Mouse (Mus musculus): ENCODE results near the gene Mis18a. TPM values are rescaled to one million over a fixed set of nuclear protein-coding genes. Genes with fewer than 3 reads are reported as not detected.

Mis18a gene
- 70.7 and 74.5 TPM in 2 replicates for polyA plus RNA-seq (2015; fragmentation: Nextera tagmentation; extraction: Ambion mirVana)

DNA sequence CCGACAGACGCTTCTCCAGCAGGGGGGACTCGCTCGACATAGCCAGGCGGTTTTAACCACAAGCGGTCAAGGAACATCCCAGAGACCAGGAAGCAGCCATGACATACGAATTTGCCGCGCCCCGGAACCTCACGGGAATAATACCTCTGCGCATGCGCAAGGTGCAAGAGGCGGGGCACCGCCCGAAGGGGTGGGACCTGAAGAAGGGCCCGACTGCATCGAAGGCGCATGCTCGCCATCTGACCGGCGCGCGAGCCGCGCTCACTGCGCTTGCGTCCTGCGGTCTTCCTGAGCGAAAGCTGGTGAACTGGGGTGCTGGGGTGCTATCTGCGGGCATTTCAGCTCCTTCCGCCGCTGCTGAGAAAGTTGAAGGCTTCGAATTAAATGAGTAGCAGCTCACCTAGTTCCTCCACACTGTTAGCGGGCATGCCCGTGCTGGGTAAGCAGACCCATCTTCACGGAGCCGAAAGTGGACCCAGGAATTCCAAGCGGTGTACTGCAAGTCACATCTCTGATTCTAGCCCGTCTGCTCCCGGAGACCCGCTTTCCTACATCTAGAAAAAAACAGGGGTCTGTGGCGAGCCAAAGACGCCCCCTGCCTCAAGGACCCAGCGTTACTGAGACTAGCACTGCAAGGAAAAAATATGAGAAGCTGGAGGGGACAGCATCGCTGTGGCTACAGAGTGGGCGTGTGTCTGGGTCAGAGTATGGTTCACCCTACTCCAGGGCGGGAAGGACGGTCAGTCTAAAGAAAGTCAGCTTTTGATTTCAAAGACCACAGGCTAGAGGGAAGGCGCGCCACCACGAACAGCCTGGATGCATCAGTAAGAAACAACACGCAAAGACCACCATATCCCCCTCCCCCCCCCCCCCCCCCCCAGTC is at the start of gene Mis18a:
Gene Mis18a (minus strand): TSS at position 172 of the 883 bp plus-strand sequence.
- Histone ChIP-seq H3K4me2 (replicated peaks) (peak within 1 kb of the TSS; percentile 97), H3K27me3 (no peaks in the 10 kb centered on the region), H3K27ac (peak within 1 kb of the TSS; percentile 81), H3K9me3 (peaks cover 8% of the 10 kb centered on the region; the same call in 1 of the 2 replicates), H3K9ac (peak within 1 kb of the TSS; percentile 88), H3K4me1 (peaks cover 13% of the 10 kb centered on the region), H3K36me3 (peaks cover 25% of the 10 kb centered on the region), H3K4me3 (peak within 1 kb of the TSS; percentile 90)
- WGBS, result 2% methylated on average over 53 of the region's 53 CpGs
- ATAC-seq (ENCODE audit: low FRiP score, low read depth), result peak; percentile 94

DNA sequence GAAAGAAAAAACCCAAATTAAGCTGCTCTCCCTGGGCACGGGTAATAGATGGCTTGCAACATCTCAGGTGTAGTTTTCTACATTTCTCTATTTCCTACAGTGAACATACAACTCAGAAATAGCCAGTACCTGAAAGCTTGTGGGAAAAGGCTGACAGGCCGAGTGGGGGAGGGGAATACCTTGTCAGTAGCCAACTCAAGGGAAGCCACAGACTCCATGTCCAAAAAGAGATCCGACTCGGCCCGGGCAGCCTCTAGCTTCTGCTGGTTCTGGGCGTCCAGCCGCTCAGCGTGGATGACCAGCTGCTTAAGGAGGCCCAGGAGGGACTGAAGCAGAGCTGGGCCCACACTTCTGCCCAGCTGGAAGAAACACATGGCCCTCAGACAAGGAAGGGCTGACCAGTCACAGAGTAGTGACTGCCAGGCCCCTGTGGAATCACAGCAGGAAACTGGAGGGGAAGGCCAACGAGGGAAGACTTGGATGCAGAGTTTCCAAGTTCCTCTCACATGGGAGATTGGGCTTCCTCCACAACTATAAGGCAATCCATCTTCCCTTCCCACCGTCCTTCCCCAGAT is 48.8 kb upstream of the Mis18a start:
- H3K27ac ChIP-seq, result no peak overlapping the region
- 74% methylated on average over 10 of the region's 10 CpGs for WGBS
- no peaks in the 10 kb centered on the region for H3K27me3 ChIP-seq
- H3K9ac ChIP-seq, result 0 out of 2 replicates have a peak overlapping the region, but pooled peaks have one; percentile 9
- H3K4me2 ChIP-seq (replicated peaks), result no peak overlapping the region
- H3K9me3 ChIP-seq, result no peaks in the 10 kb centered on the region
- no peak overlapping the region for H3K4me3 ChIP-seq
- ATAC-seq (ENCODE audit: low FRiP score, low read depth), result no peak
- peaks cover 99% of the 10 kb centered on the region for H3K36me3 ChIP-seq
- H3K4me1 ChIP-seq, result no peaks in the 10 kb centered on the region

DNA sequence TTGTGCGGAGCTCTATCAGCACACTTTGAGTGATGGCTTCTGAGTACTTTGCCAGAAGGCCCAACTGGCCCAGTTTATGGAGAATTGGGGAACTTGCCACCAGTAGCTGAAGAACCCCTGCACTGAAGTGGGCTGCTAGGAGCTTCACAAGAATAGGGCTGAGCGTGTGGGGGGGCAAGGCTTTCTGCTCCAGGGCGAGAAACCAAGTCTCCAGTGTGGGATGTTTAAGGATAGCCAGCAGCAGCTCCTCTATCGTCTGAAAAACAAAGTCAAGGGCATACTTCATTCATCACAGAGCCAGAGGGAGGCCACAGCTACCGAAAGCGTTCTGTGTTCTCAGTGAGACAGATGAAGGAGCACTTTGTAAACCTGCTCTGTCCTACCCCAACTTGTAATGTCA is 47.4 kb upstream of the Mis18a start:
- Histone ChIP-seq H3K4me1 (no peaks in the 10 kb centered on the region), H3K27ac (no peak overlapping the region), H3K4me2 (replicated peaks) (no peak overlapping the region), H3K27me3 (no peaks in the 10 kb centered on the region), H3K36me3 (peaks cover 97% of the 10 kb centered on the region), H3K9me3 (no peaks in the 10 kb centered on the region), H3K9ac (no peak overlapping the region), H3K4me3 (no peak overlapping the region)
- 96% methylated on average over 6 of the region's 6 CpGs for whole genome bisulfite sequencing
- ATAC-seq (ENCODE audit: low FRiP score, low read depth), result no peak

DNA sequence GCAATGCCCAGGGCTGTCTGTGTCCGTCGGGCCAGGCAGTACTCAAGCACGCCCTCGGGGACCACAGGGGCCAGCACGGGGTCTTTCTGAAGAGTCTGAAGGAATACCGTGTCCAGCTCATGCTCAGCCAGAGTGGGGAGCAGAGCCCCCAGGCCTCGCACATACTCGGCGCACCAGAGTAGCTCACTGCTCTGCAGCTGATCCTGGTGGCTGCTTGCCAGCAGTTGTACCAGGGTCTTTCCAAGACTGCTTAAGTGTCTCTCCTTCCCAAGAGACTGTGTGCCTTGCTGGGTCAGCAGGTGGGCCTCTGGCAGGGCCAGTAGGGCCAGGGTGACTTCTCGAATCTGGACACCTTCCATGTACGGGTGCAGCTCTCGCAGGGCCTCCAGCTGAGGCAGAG is 47.0 kb upstream of the Mis18a start:
- Histone ChIP-seq H3K9ac (no peak overlapping the region), H3K27ac (no peak overlapping the region), H3K27me3 (no peaks in the 10 kb centered on the region), H3K36me3 (peaks cover 97% of the 10 kb centered on the region), H3K9me3 (no peaks in the 10 kb centered on the region), H3K4me2 (replicated peaks) (no peak overlapping the region), H3K4me1 (no peaks in the 10 kb centered on the region), H3K4me3 (no peak overlapping the region)
- WGBS, result 91% methylated on average over 12 of the region's 12 CpGs
- no peak for ATAC-seq (ENCODE audit: low FRiP score, low read depth)

DNA sequence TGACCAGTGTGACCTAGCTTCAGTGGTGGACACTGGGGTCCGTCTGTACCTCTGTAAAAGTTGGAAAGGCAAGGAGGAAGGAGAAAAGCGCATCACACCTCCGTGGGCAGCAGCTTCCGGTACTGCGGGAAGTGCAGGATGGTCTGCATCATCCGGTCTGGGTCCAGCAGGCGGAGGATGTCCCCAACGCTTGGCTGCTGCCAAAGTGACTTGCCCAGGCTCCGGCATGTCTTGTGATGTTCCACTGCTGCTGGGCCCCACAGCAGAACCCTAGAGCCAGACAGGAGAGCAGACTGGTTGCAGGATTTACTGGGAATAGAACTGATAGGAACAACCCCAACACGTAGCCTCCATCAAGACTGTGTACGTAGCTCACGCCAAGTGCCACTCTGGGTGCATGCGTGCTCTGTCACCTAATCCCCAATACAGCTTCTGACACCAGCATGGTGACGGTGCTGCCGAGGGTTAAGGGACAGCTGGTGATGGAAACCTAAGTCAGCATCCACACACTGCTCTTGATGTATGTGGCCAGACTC is 39.8 kb upstream of the Mis18a start:
- WGBS, result 95% methylated on average over 15 of the region's 15 CpGs
- Histone ChIP-seq H3K9me3 (no peaks in the 10 kb centered on the region), H3K36me3 (peaks cover 87% of the 10 kb centered on the region), H3K27me3 (no peaks in the 10 kb centered on the region), H3K27ac (no peak overlapping the region), H3K4me1 (no peaks in the 10 kb centered on the region), H3K4me2 (replicated peaks) (no peak overlapping the region), H3K9ac (no peak overlapping the region), H3K4me3 (no peak overlapping the region)
- no peak for ATAC-seq (ENCODE audit: low FRiP score, low read depth)

DNA sequence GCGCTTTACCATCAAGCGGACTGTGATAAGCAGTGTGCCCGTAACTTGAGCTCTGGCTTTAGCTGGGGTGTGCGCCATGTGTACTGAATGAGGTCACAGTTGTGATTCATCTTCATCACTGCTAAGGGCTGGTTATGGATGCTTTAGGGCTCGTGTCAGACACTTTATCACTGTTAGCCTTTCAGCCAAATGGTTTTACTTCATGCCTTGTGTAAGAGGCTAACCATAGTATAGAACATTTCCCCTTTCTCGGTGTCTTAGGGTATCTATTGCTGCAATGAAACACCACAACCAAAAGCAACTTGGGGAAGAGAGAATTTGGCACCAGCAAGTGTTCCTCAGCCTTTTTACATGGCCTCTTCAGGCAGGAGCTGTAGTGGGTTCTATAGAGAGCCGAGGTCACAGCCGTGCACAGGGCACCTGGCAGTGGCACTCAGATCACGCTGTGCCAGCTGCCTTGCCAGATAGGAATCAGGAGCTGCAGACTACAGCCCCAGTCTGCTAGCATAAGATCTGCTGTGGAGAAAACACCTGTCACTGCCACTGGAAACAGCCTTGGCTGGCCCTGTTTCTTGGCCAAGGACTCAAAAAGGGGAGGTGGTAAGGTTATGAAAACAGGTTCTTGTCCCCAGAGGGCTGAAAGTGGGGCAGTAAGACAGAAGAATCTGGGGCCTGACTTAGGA is 38.1 kb upstream of the Mis18a start:
- peaks cover 89% of the 10 kb centered on the region for H3K36me3 ChIP-seq
- ATAC-seq (ENCODE audit: low FRiP score, low read depth), result no peak
- H3K4me3 ChIP-seq, result no peak overlapping the region
- no peak overlapping the region for H3K4me2 ChIP-seq (replicated peaks)
- no peaks in the 10 kb centered on the region for H3K27me3 ChIP-seq
- H3K9me3 ChIP-seq, result no peaks in the 10 kb centered on the region
- H3K9ac ChIP-seq, result no peak overlapping the region
- WGBS, result 85% methylated on average over 9 of the region's 9 CpGs
- no peaks in the 10 kb centered on the region for H3K4me1 ChIP-seq
- no peak overlapping the region for H3K27ac ChIP-seq

DNA sequence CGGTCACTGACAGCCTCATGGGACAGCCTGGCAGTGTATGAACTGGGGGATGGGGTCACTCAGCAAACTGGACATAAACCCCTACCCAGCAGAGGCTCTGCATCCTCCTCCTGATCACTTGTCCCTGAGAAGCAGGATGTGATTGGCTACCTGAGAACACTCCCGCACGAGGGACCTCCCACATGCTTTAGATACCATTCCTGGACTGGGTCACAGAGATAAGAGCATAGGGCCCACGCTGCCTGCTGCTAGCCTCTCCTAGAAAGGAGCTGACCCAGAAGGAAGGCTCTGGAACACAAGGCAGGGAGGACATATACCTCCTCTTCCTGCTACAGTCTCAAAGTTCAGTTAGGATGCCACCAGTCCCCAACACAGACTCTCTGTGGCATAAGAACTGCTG is 33.3 kb upstream of the Mis18a start:
- H3K4me1 ChIP-seq, result no peaks in the 10 kb centered on the region
- no peak for ATAC-seq (ENCODE audit: low FRiP score, low read depth)
- no peak overlapping the region for H3K9ac ChIP-seq
- no peak overlapping the region for H3K27ac ChIP-seq
- H3K9me3 ChIP-seq, result no peaks in the 10 kb centered on the region
- H3K27me3 ChIP-seq, result no peaks in the 10 kb centered on the region
- H3K36me3 ChIP-seq, result peaks cover 83% of the 10 kb centered on the region
- no peak overlapping the region for H3K4me3 ChIP-seq
- 74% methylated on average over 4 of the region's 4 CpGs for WGBS
- H3K4me2 ChIP-seq (replicated peaks), result no peak overlapping the region

DNA sequence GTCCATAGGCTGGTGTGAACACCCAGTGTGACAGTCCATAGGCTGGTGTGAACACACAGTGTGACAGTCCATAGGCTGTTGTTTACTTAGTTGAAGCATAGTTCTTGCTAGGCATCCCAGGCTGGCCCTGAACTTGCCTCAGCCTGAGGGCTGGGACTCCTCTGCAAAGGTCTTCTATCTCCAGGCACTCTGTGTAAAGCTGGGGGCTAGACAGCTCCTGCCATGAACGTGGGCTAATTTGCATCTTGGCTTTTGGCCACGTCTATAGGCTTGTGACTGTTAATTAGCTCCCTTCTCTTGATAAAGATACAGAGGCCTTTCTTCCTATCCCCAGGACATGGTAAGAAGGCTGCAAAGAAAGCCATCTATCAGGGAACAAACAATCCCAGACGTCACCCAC is 32.1 kb upstream of the Mis18a start:
- 71% methylated on average over 3 of the region's 3 CpGs for WGBS
- Histone ChIP-seq H3K27ac (no peak overlapping the region), H3K4me3 (no peak overlapping the region), H3K9me3 (no peaks in the 10 kb centered on the region), H3K27me3 (no peaks in the 10 kb centered on the region), H3K36me3 (peaks cover 87% of the 10 kb centered on the region), H3K4me2 (replicated peaks) (no peak overlapping the region), H3K9ac (no peak overlapping the region), H3K4me1 (no peaks in the 10 kb centered on the region)
- no peak for ATAC-seq (ENCODE audit: low FRiP score, low read depth)

DNA sequence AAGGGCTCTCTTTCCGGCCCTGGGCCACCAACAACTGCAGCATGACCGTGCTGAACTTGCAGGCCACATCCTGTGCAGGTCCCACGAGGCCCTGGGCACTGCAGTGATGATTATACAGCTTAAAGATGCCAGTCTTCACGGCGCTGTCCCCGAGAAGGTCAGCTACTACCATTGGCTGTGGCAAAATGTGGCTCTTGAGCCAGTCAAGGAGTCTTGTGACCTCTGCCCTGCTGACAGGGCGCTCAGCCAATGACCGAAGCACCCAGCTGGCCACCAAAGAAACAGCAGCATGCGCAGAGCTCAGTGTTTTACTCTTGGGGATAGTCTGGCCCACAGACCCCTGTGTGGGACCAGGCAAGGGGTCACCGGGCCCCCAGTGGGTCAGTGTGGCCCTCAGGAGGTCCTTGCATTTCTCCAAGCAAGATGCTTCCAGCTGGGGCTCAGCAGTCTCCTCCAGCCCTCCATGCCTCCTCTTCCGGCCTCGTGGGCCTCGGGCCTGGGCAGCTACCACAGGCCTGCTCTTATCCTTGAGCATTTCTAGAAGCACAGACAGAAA is 26.3 kb upstream of the Mis18a start:
- Histone ChIP-seq H3K27ac (no peak overlapping the region), H3K4me2 (replicated peaks) (no peak overlapping the region), H3K4me3 (no peak overlapping the region), H3K27me3 (no peaks in the 10 kb centered on the region), H3K9me3 (no peaks in the 10 kb centered on the region), H3K36me3 (peaks cover 76% of the 10 kb centered on the region), H3K9ac (no peak overlapping the region), H3K4me1 (no peaks in the 10 kb centered on the region)
- 91% methylated on average over 13 of the region's 13 CpGs for WGBS
- ATAC-seq (ENCODE audit: low FRiP score, low read depth), result no peak

DNA sequence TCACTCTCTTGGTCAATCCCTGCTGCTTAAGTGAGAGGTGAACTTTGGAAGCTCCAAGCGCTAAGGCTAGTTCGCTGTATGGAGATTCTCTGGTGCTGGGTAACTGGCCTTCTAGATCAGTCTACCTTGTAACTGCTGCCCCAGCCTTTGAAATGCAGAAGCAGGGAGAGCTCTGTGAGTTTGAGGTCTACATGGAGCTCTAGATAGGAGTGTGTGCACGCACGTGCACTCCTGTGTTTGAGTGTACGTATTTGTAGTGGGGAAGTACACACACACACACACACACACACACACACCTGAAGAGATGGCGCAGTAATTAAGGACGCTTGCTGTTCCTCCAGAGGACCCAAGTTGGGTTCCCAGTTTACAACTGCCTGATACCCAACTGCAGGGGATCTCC is 21.0 kb upstream of the Mis18a start:
- ATAC-seq (ENCODE audit: low FRiP score, low read depth), result no peak
- H3K4me2 ChIP-seq (replicated peaks), result no peak overlapping the region
- H3K9ac ChIP-seq, result no peak overlapping the region
- H3K4me3 ChIP-seq, result no peak overlapping the region
- no peak overlapping the region for H3K27ac ChIP-seq
- 94% methylated on average over 7 of the region's 7 CpGs for WGBS
- peaks cover 29% of the 10 kb centered on the region for H3K36me3 ChIP-seq
- no peaks in the 10 kb centered on the region for H3K27me3 ChIP-seq
- H3K4me1 ChIP-seq, result no peaks in the 10 kb centered on the region
- H3K9me3 ChIP-seq, result no peaks in the 10 kb centered on the region

DNA sequence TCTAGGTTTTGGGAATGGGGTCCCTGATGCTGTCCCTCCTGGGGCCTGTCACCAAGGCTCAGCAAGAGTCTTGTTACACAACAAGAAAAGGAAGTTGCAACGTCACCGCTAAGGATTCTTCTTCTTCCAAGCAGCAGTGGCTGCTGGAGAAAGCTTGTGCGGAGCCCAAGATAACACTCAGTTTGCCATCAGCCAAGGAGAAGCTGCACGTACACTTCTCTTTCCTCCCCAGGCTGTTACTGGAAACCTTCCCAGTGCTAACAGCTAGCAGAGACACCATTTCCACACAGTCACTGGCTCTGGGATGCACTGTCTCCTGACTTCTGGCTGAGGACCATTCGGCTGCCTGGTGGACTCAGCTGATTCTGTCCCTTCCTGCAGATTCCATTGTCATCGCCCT is 19.9 kb upstream of the Mis18a start:
- no peak overlapping the region for H3K9ac ChIP-seq
- peaks cover 18% of the 10 kb centered on the region for H3K36me3 ChIP-seq
- H3K4me1 ChIP-seq, result no peaks in the 10 kb centered on the region
- no peak overlapping the region for H3K27ac ChIP-seq
- no peaks in the 10 kb centered on the region for H3K9me3 ChIP-seq
- WGBS, result 92% methylated on average over 6 of the region's 6 CpGs
- no peak overlapping the region for H3K4me2 ChIP-seq (replicated peaks)
- no peak for ATAC-seq (ENCODE audit: low FRiP score, low read depth)
- no peaks in the 10 kb centered on the region for H3K27me3 ChIP-seq
- H3K4me3 ChIP-seq, result no peak overlapping the region

Data from limb, embryonic 13.5 days (tissue).